Mouse (Mus musculus): Measurements from ENCODE around the gene Parp14. TPM values are rescaled to one million over a fixed set of nuclear protein-coding genes. Genes with fewer than 3 reads are reported as not detected.
"Not testable (repeated sequence)": the region's sequence is repeated elsewhere in the genome, so short reads cannot be mapped to it uniquely, and the experiment has no call there.

The Parp14 gene
- polyA plus RNA-seq, 1 experiment from 2014 or later, result 0.43 TPM

DNA sequence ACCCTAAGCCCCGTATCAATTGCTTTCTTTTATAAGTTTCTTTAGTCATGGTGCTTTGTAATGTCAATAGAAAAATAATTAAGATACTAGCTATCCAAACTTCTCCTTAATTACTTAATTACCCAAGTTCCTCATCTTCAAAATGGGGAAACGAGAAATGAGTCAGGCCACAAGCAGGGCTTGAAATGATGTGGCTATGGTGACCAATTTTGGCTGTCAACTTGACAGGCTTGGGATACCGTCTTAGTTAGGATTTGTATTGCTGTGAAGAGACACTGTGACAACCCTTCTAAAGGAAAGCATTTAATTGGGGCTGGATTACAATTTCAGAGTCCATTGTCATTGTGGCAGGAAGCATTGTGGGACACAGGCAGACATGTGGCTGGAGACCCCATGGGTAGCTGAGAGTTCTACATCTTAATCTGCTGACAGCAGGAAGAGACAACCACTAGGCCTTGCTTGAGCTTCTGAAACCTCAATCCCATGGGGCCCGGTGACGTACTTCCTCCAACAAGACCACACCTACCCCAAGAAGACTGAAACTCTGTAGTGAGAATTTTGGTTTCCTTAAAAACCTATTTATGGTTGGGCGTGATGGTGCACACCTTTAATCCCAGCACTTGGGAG, 31.8 kb upstream of the Parp14 start:
- whole genome bisulfite sequencing, result 93% methylated on average over 6 of the region's 6 CpGs

DNA sequence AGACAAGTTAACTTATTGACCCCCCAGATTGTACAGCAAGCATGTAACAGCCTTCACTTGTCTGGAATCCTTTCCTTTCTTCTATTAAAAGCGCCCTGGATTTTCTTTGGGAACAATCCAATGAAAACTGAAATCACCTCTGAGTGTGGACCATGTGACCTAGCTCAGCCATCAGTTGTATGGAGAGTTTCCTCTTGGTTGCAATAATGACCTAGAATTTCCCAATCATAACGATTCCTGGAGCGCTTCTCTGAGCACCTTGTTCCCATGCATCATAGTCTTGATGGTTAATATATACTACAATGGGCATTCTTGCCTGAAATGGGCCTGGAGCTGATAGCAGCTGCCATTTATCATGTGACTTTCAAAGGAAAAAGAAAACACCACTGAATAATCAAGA, 29.2 kb upstream of the Parp14 start:
- Histone ChIP-seq H3K4me2 (no peak overlapping the region), H3K9ac (replicated peaks) (no peak overlapping the region), H3K27me3 (no peaks in the 10 kb centered on the region), H3K4me1 (replicated peaks) (0 out of 2 replicates have a peak, but pooled peaks cover 2% of the 10 kb centered on the region), H3K27ac (no peak overlapping the region), H3K4me3 (replicated peaks) (no peak overlapping the region), H3K9me3 (peaks cover 6% of the 10 kb centered on the region; the same call in 1 of the 2 replicates), H3K36me3 (no peaks in the 10 kb centered on the region)
- 82% methylated on average over 3 of the region's 3 CpGs for WGBS
- no peak for ATAC-seq (ENCODE audit: insufficient number of reproducible peaks, insufficient read depth, low FRiP score, low TSS enrichment, low read depth)

More for the DNA sequence above, 31.8 kb upstream of the Parp14 start:
- Histone ChIP-seq H3K9ac (replicated peaks) (no peak overlapping the region), H3K36me3 (no peaks in the 10 kb centered on the region), H3K9me3 (no peaks in the 10 kb centered on the region), H3K27ac (no peak overlapping the region), H3K4me3 (replicated peaks) (no peak overlapping the region), H3K4me1 (replicated peaks) (0 out of 2 replicates have a peak, but pooled peaks cover 2% of the 10 kb centered on the region), H3K4me2 (no peak overlapping the region), H3K27me3 (no peaks in the 10 kb centered on the region)
- no peak for ATAC-seq (ENCODE audit: insufficient number of reproducible peaks, insufficient read depth, low FRiP score, low TSS enrichment, low read depth)

- no peaks in the 10 kb centered on the region for H3K27me3 ChIP-seq
- ATAC-seq (ENCODE audit: insufficient number of reproducible peaks, insufficient read depth, low FRiP score, low TSS enrichment, low read depth), result no peak
Observed at GRCm38 (mm10) chr16:35894997-35895396, 23.7 kb upstream of the Parp14 start.

DNA sequence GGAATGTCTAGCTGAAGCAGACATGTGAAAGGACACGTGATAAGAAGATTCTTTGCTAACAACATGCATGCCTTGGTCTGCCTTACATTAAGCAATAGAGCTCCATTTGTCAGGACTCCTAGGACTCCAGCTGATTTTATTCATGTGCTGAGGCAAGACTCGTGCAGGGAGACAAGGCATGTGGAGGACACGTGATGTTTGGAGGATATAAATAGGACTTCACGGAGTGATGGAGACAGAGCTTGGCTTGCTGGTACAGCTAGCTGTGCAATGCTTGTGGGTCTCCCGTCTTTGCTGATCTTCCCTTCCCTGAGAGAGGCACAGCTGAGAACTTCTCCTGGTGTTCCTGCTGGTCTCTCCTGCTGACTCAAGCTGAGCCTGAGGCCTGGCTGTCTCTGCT, 20.3 kb upstream of the Parp14 start:
- not testable (repeated sequence) for H3K4me3 ChIP-seq (replicated peaks)

More at GRCm38 (mm10) chr16:35894997-35895396, 23.7 kb upstream of the Parp14 start:
- 48% methylated on average over 6 of the region's 6 CpGs for WGBS
- H3K4me3 ChIP-seq (replicated peaks), result no peak overlapping the region
- no peak overlapping the region for H3K4me2 ChIP-seq
- H3K27ac ChIP-seq, result no peak overlapping the region
- H3K9me3 ChIP-seq, result peaks cover 6% of the 10 kb centered on the region; the same call in 1 of the 2 replicates
- H3K9ac ChIP-seq (replicated peaks), result no peak overlapping the region
- no peaks in the 10 kb centered on the region for H3K4me1 ChIP-seq (replicated peaks)
- H3K36me3 ChIP-seq, result no peaks in the 10 kb centered on the region

GRCm38 (mm10) chr16:35890645-35891044, 19.3 kb upstream of the Parp14 start:
- Histone ChIP-seq H3K4me1 (replicated peaks) (no peaks in the 10 kb centered on the region), H3K4me2 (no peak overlapping the region), H3K4me3 (replicated peaks) (no peak overlapping the region), H3K9me3 (no peaks in the 10 kb centered on the region), H3K36me3 (no peaks in the 10 kb centered on the region), H3K27ac (no peak overlapping the region), H3K9ac (replicated peaks) (no peak overlapping the region), H3K27me3 (no peaks in the 10 kb centered on the region)
- WGBS, result 76% methylated on average over 3 of the region's 3 CpGs
- ATAC-seq (ENCODE audit: insufficient number of reproducible peaks, insufficient read depth, low FRiP score, low TSS enrichment, low read depth), result no peak

More for the DNA sequence above, 20.3 kb upstream of the Parp14 start:
- H3K36me3 ChIP-seq; H3K27me3 ChIP-seq; H3K9ac ChIP-seq (replicated peaks); H3K4me1 ChIP-seq (replicated peaks); H3K9me3 ChIP-seq; H3K27ac ChIP-seq; ATAC-seq (ENCODE audit: insufficient number of reproducible peaks, insufficient read depth, low FRiP score, low TSS enrichment, low read depth); H3K4me2 ChIP-seq: not testable (repeated sequence)
- WGBS, result 76% methylated on average over 5 of the region's 5 CpGs

DNA sequence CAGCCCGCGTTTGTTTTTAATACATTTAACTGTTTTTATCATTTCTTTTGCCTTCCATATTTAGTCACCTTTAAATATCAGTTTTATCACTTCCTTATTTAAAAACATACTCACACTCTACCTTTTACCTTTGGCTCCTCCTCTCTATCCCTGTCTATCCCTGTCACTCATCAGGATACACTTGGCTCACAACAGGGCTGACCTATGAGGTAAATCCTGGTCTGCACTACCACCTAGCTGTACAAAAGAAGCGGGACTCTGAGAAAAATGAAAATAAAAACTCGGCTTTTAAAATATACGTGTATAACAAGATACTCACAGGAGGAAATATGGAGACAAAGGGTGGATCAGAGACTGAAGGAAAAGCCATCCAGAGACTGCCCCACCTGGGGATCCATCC, 17.6 kb upstream of the Parp14 start:
- no peaks in the 10 kb centered on the region for H3K4me1 ChIP-seq (replicated peaks)
- no peak overlapping the region for H3K4me2 ChIP-seq
- no peak overlapping the region for H3K27ac ChIP-seq
- no peaks in the 10 kb centered on the region for H3K27me3 ChIP-seq
- H3K4me3 ChIP-seq (replicated peaks), result no peak overlapping the region
- no peak overlapping the region for H3K9ac ChIP-seq (replicated peaks)
- no peak for ATAC-seq (ENCODE audit: insufficient number of reproducible peaks, insufficient read depth, low FRiP score, low TSS enrichment, low read depth)
- H3K9me3 ChIP-seq, result no peaks in the 10 kb centered on the region
- H3K36me3 ChIP-seq, result no peaks in the 10 kb centered on the region
- WGBS, result 95% methylated on average over 5 of the region's 5 CpGs

- Histone ChIP-seq H3K9ac (replicated peaks) (no peak overlapping the region), H3K27me3 (no peaks in the 10 kb centered on the region), H3K4me2 (no peak overlapping the region), H3K4me1 (replicated peaks) (no peaks in the 10 kb centered on the region), H3K36me3 (no peaks in the 10 kb centered on the region), H3K4me3 (replicated peaks) (no peak overlapping the region), H3K9me3 (no peaks in the 10 kb centered on the region), H3K27ac (no peak overlapping the region)
- ATAC-seq (ENCODE audit: insufficient number of reproducible peaks, insufficient read depth, low FRiP score, low TSS enrichment, low read depth), result no peak
- WGBS, result 76% methylated on average over 7 of the region's 7 CpGs
Observed at GRCm38 (mm10) chr16:35888174-35888573, 16.8 kb upstream of the Parp14 start.

GRCm38 (mm10) chr16:35874416-35874815, 3.1 kb upstream of the Parp14 start:
- WGBS, result 33% methylated on average over 3 of the region's 3 CpGs
- Histone ChIP-seq H3K36me3 (no peaks in the 10 kb centered on the region), H3K4me3 (replicated peaks) (no peak overlapping the region), H3K27me3 (peaks cover 37% of the 10 kb centered on the region), H3K4me2 (no peak overlapping the region), H3K9ac (replicated peaks) (no peak overlapping the region), H3K9me3 (0 out of 2 replicates have a peak, but pooled peaks cover 4% of the 10 kb centered on the region), H3K4me1 (replicated peaks) (peaks cover 9% of the 10 kb centered on the region; the same call in 1 of the 2 replicates), H3K27ac (no peak overlapping the region)
- no peak for ATAC-seq (ENCODE audit: insufficient number of reproducible peaks, insufficient read depth, low FRiP score, low TSS enrichment, low read depth)

- WGBS, result 38% methylated on average over 14 of the region's 14 CpGs
- Histone ChIP-seq H3K4me2 (peak overlapping the region; percentile 91; the same call in 1 of the 2 replicates), H3K9me3 (0 out of 2 replicates have a peak, but pooled peaks cover 4% of the 10 kb centered on the region), H3K4me1 (replicated peaks) (peaks cover 9% of the 10 kb centered on the region; the same call in 1 of the 2 replicates), H3K27me3 (peaks cover 43% of the 10 kb centered on the region), H3K27ac (no peak overlapping the region), H3K9ac (replicated peaks) (no peak overlapping the region), H3K36me3 (no peaks in the 10 kb centered on the region), H3K4me3 (replicated peaks) (peak overlapping the region; percentile 62; the same call in 1 of the 2 replicates)
- ATAC-seq (ENCODE audit: insufficient number of reproducible peaks, insufficient read depth, low FRiP score, low TSS enrichment, low read depth), result no peak
Observed at GRCm38 (mm10) chr16:35872410-35873006, 1.2 kb upstream of the Parp14 start.

DNA sequence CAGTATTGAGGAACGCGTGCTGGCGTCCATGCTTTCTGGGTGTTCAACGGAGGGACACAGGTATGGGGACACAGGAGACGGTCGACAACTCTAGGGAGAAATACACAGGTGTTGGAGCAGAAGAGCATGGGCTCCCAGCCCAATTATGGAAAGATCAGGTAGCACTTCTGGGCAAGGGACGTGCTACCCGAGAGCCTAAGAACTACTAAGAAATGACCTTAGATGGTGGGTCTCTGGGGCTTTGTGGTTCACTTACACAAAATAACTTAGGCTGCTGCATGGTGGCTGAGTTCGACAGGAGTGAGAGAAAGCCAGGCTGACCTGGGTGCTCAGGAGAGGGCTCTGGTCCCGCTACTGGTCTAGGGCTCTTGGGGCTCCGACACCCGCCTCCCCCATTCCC, 554 bp upstream of the Parp14 start:
- H3K36me3 ChIP-seq, result no peaks in the 10 kb centered on the region
- H3K9ac ChIP-seq (replicated peaks), result no peak overlapping the region
- peak overlapping the region; percentile 62 for H3K4me3 ChIP-seq (replicated peaks)
- H3K9me3 ChIP-seq, result 0 out of 2 replicates have a peak, but pooled peaks cover 4% of the 10 kb centered on the region
- 25% methylated on average over 12 of the region's 12 CpGs for WGBS
- H3K4me2 ChIP-seq, result peak overlapping the region; percentile 91
- peaks cover 43% of the 10 kb centered on the region for H3K27me3 ChIP-seq
- no peak for ATAC-seq (ENCODE audit: insufficient number of reproducible peaks, insufficient read depth, low FRiP score, low TSS enrichment, low read depth)
- H3K4me1 ChIP-seq (replicated peaks), result peaks cover 9% of the 10 kb centered on the region; the same call in 1 of the 2 replicates
- no peak overlapping the region for H3K27ac ChIP-seq

DNA sequence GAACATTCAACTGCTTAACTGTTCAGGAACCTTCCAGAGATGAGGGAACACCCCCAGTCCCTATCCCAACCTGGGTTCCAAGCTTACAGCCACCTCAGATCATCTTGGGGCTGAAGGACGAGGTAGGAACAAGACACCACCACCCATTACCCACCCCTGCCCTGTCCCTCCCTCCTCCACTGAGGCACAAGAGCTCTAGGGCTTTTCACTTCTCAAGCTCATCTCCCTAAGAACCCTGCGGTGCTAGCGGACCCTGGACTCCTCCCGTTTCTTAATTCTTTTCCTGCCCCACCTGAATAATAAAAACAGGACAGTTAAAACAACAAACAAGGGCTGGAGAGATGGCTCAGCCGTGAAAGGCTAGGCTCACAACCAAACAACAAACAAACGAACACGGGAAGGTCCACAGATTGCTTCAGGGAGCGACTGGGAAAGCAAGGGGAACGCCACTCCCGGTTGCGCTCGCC, 730 bp downstream of the Parp14 start:
- 0 out of 2 replicates have a peak, but pooled peaks cover 4% of the 10 kb centered on the region for H3K9me3 ChIP-seq
- H3K4me1 ChIP-seq (replicated peaks), result peaks cover 9% of the 10 kb centered on the region; the same call in 1 of the 2 replicates
- ATAC-seq (ENCODE audit: insufficient number of reproducible peaks, insufficient read depth, low FRiP score, low TSS enrichment, low read depth), result no peak
- no peaks in the 10 kb centered on the region for H3K36me3 ChIP-seq
- peak overlapping the region; percentile 91 for H3K4me2 ChIP-seq
- H3K27ac ChIP-seq, result no peak overlapping the region
- peak overlapping the region; percentile 62 for H3K4me3 ChIP-seq (replicated peaks)
- H3K27me3 ChIP-seq, result peaks cover 43% of the 10 kb centered on the region
- peak overlapping the region; percentile 70 for H3K9ac ChIP-seq (replicated peaks)
- 2% methylated on average over 12 of the region's 12 CpGs for whole genome bisulfite sequencing
